Mouse (Mus musculus): Measurements from ENCODE around the gene Arhgap27. TPM values are rescaled to one million over a fixed set of nuclear protein-coding genes. Genes with fewer than 3 reads are reported as not detected.
A peak's percentile ranks its signal among the peaks of the same experiment; 100 is the strongest.
"Not testable (repeated sequence)": the region's sequence is repeated elsewhere in the genome, so short reads cannot be mapped to it uniquely, and the experiment has no call there.

The Arhgap27 gene
- polyA plus RNA-seq, 1 experiment, result 6.9 TPM

- no peak overlapping the region for H3K27ac ChIP-seq (replicated peaks; ENCODE audit: low read depth, low read length)
- H3K4me1 ChIP-seq (ENCODE audit: control insufficient read depth, insufficient read depth, insufficient read length, low read length), result peaks cover 3% of the 10 kb centered on the region; the same call in 1 of the 2 replicates
- H3K4me3 ChIP-seq (ENCODE audit: insufficient read depth, low read depth, low read length), result no peak overlapping the region
These were observed 24.8 kb downstream of the Arhgap27 start for GRCm38 (mm10) chr11:103338671-103339070.

DNA sequence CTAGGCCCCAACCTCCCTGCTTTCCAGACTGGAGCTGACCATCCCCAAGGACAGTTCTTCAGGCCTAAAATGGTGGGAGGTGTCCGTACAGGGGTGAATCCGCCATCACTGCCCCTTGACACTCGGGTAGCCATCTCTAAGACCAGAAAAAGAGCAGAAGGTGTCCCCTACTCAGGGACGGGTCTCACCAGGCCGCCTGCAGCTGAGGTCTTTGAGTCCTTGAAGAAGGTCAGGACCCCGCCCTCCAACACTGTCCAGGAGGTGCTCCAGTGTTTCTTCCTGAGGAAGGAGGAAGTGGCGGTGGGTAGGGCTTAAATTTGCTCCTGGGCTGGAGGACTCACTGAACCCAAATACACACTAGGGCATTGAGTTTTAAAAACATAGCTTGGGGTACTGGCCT is 25.4 kb downstream of the Arhgap27 start:
- Histone ChIP-seq H3K27ac (replicated peaks; ENCODE audit: low read depth, low read length) (no peak overlapping the region), H3K4me3 (ENCODE audit: insufficient read depth, low read depth, low read length) (no peak overlapping the region)

DNA sequence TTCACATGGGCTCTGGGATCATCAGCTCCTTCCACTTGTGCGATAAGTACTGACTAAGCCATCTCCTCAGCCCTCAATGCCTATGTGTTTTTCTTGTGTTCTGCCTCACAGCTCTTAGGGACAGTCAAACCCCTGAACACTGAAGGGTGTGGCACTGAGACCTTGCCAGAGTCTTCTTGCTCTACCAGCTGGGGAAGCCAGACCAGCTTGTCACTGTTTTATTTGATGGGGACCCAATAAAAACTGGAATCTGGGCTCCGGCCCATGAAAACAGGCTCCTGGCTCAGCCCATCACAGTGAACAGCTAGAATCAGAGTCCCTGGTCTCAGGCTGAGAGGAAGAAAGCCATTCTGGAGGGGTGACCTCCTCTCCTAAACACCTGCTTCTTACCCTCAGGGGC is 26.3 kb downstream of the Arhgap27 start:
- Histone ChIP-seq H3K4me1 (ENCODE audit: control insufficient read depth, insufficient read depth, insufficient read length, low read length) (no peaks in the 10 kb centered on the region), H3K27ac (replicated peaks; ENCODE audit: low read depth, low read length) (no peak overlapping the region), H3K4me3 (ENCODE audit: insufficient read depth, low read depth, low read length) (no peak overlapping the region)

More for the DNA sequence above, 25.4 kb downstream of the Arhgap27 start:
- H3K4me1 ChIP-seq (ENCODE audit: control insufficient read depth, insufficient read depth, insufficient read length, low read length), result no peaks in the 10 kb centered on the region; the same call in 1 of the 2 replicates

- H3K27ac ChIP-seq (replicated peaks; ENCODE audit: low read depth, low read length), result no peak overlapping the region
- H3K4me1 ChIP-seq (ENCODE audit: control insufficient read depth, insufficient read depth, insufficient read length, low read length), result no peaks in the 10 kb centered on the region
- no peak overlapping the region for H3K4me3 ChIP-seq (ENCODE audit: insufficient read depth, low read depth, low read length)
These were observed 27.9 kb downstream of the Arhgap27 start for GRCm38 (mm10) chr11:103335561-103335960.

DNA sequence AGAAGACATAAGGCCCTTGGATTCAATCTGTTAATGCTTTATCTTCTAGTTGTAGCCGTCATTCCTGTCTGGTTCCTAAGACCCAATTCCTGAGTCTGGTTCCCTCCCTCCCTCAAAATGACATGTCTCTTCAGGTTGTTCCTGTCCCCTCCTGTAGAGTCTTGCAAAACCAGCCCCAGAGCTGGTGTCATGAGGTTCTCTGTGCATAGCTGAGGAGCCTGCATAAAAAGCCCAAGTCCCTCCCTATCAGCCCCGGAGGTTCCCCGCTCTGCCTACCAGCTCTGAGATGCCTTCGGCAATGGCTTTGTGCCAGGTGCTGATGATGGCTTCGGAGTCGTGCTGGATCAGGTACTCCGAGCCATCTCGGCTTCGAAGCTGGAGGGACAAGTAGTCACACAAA is 28.6 kb downstream of the Arhgap27 start:
- Histone ChIP-seq H3K4me3 (ENCODE audit: insufficient read depth, low read depth, low read length) (no peak overlapping the region), H3K27ac (replicated peaks; ENCODE audit: low read depth, low read length) (no peak overlapping the region), H3K4me1 (ENCODE audit: control insufficient read depth, insufficient read depth, insufficient read length, low read length) (no peaks in the 10 kb centered on the region)

- no peak overlapping the region for H3K27ac ChIP-seq (replicated peaks; ENCODE audit: low read depth, low read length)
- no peak overlapping the region for H3K4me3 ChIP-seq (ENCODE audit: insufficient read depth, low read depth, low read length)
These were observed 29.6 kb downstream of the Arhgap27 start for GRCm38 (mm10) chr11:103333719-103334398.

DNA sequence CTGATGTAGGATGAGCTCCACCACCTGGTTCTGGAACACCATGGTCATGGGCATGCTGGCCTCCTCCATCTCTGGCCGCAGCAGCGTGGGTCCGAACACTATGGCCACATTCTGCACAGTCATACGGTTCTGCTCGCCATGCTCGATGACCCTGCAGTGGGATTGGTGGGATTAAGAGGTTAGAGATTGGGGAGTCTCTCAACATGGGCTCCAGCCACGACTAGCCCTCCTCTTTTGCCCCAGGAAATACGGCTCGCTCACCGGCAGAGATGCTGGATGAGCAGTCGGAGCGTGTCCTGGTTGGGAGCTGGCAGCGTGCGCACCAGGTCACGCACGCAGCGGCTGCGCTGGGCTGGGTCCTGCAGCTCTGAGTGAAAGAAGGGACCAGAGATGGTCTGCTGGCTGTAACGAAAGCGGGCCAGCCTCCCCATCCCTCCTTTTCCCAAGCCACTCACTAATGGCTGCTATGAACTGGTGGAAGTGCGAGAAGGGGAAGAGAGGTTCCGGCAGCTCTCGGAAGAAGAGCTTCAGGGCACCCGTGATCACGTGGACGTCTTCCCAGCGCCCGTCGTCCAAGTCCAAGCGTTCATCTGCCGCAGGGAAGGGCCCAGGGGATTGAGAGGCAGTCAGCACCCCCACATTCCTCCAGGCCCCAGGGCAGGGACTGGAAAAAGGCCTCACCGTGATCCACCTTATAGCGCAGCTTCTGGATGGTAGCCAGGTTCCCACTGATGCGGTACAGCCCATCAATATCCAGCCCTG is 30.4 kb downstream of the Arhgap27 start:
- H3K4me3 ChIP-seq (ENCODE audit: insufficient read depth, low read depth, low read length), result peak overlapping the region; percentile 13; the same call in 1 of the 2 replicates
- no peak overlapping the region for H3K27ac ChIP-seq (replicated peaks; ENCODE audit: low read depth, low read length)
- H3K4me1 ChIP-seq (ENCODE audit: control insufficient read depth, insufficient read depth, insufficient read length, low read length), result no peaks in the 10 kb centered on the region

More at GRCm38 (mm10) chr11:103333719-103334398, 29.6 kb downstream of the Arhgap27 start:
- no peaks in the 10 kb centered on the region for H3K4me1 ChIP-seq (ENCODE audit: control insufficient read depth, insufficient read depth, insufficient read length, low read length)

DNA sequence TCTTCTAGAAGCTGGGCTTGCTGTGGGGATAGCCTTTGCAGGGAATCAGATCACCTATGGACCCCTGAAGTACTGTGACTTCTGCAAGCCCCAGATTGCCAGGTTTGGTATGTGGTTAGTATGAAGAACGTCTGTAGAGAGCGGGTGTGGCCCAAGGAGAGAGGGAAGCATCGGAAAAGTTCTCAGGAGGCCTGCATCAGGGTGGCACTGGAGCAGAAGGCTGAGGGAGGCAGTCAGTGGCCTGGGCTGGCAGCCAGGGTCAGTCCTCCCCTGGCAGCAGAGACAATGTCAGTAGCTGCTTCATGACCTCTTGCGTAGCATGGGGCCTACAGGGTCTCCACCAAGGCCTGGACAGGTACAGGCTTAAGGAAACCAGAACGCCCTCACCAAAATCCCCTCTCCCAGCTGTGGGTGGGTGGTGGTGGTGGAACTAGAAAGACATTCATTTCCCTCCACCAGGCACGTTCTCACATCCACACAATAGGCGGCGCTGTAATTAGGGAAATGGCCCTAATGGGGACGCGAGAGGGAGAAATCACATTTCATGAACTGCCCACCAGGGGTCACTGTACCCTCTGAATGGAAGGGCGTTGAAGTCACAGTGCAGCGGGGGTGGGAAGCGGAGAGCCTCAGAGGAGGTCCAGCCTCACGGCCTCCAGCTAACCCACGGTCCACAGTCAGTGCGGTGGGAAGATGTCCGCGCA is 31.2 kb downstream of the Arhgap27 start:
- Histone ChIP-seq H3K27ac (replicated peaks; ENCODE audit: low read depth, low read length) (no peak overlapping the region), H3K4me3 (ENCODE audit: insufficient read depth, low read depth, low read length) (no peak overlapping the region), H3K4me1 (ENCODE audit: control insufficient read depth, insufficient read depth, insufficient read length, low read length) (no peaks in the 10 kb centered on the region)

DNA sequence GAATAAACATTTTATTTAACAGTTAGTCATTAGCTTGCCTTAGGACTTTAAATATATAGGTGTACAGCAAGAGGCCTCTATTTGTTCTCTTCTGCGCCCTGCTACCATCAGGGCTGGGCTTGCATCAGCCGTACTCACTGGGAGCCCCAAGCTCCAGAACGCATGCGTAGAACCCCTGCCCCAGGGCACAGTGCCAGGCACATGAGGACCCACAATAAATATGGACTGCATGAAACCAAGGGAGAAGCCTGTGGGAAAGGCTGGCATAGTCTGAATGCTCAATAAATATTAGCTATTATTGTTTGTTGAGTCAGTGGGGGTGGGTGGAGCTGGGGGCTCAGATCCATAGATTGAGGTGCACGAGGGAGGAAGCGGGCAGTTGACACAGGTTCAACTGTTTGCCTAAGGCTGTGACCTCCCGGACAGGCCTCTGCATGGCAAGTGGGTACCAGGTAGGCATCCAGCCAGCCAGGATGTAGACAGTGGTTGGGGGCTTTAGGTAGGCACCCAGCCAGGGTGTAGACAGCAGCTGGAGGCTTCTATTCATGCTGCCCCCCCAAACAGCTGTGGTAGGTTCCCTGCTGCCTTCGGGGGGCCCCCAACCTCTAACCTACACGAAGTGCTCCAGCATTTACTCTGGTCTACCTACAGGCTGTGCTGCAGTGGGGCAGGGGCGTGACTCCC is 31.8 kb downstream of the Arhgap27 start:
- no peaks in the 10 kb centered on the region for H3K4me1 ChIP-seq (ENCODE audit: control insufficient read depth, insufficient read depth, insufficient read length, low read length)
- no peak overlapping the region for H3K27ac ChIP-seq (replicated peaks; ENCODE audit: low read depth, low read length)
- H3K4me3 ChIP-seq (ENCODE audit: insufficient read depth, low read depth, low read length), result no peak overlapping the region

GRCm38 (mm10) chr11:103330651-103331319 is 32.7 kb downstream of the Arhgap27 start:
- H3K4me3 ChIP-seq (ENCODE audit: insufficient read depth, low read depth, low read length), result no peak overlapping the region
- H3K27ac ChIP-seq (replicated peaks; ENCODE audit: low read depth, low read length), result no peak overlapping the region
- H3K4me1 ChIP-seq (ENCODE audit: control insufficient read depth, insufficient read depth, insufficient read length, low read length), result no peaks in the 10 kb centered on the region

- no peak overlapping the region for H3K4me3 ChIP-seq (ENCODE audit: insufficient read depth, low read depth, low read length)
- H3K4me1 ChIP-seq (ENCODE audit: control insufficient read depth, insufficient read depth, insufficient read length, low read length), result no peaks in the 10 kb centered on the region
- no peak overlapping the region for H3K27ac ChIP-seq (replicated peaks; ENCODE audit: low read depth, low read length)
These were observed 36.5 kb downstream of the Arhgap27 start for GRCm38 (mm10) chr11:103326950-103327349.

GRCm38 (mm10) chr11:103325172-103325571 is 38.3 kb downstream of the Arhgap27 start:
- Histone ChIP-seq H3K27ac (replicated peaks; ENCODE audit: low read depth, low read length) (no peak overlapping the region), H3K4me3 (ENCODE audit: insufficient read depth, low read depth, low read length) (no peak overlapping the region), H3K4me1 (ENCODE audit: control insufficient read depth, insufficient read depth, insufficient read length, low read length) (no peaks in the 10 kb centered on the region)

DNA sequence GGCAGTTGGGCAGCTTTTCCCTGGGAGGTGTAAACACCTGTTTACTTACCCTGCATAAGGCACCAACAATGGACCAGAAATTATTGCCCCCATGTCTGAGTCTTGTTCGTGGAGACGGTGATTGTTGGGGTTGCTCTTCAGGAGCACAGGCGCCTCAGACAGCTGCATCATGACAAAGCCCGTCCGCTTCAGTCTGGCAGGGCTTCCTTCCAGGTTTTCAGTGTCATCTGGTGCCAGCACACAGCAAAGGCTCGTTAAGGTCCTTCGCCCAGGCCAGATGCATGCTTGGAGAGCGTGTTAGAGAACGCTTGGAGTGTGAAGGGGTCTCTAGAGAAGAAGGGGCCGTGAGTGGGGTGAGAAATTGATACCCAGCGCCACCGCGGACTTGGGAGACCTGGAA is 38.8 kb downstream of the Arhgap27 start:
- no peak overlapping the region for H3K4me3 ChIP-seq (ENCODE audit: insufficient read depth, low read depth, low read length)
- no peak overlapping the region for H3K27ac ChIP-seq (replicated peaks; ENCODE audit: low read depth, low read length)
- no peaks in the 10 kb centered on the region for H3K4me1 ChIP-seq (ENCODE audit: control insufficient read depth, insufficient read depth, insufficient read length, low read length)

GRCm38 (mm10) chr11:103322832-103323231 is 40.7 kb downstream of the Arhgap27 start:
- not testable (repeated sequence) for H3K4me3 ChIP-seq (ENCODE audit: insufficient read depth, low read depth, low read length); H3K27ac ChIP-seq (replicated peaks; ENCODE audit: low read depth, low read length); H3K4me1 ChIP-seq (ENCODE audit: control insufficient read depth, insufficient read depth, insufficient read length, low read length)

Data from brown adipose tissue, adult 24 weeks (tissue).